Mouse (Mus musculus) stomach, embryonic 16.5 days (tissue): ENCODE measurements around the gene Morc2a. TPM values are rescaled to one million over a fixed set of nuclear protein-coding genes. Genes with fewer than 3 reads are reported as not detected.

Experiments used
- ATAC-seq: fragments of 200-750 bp; cut with Nextera tagmentation; 2 replicates; pipeline ENCODE4 v1.8.0; 2017; ENCODE audit warnings: moderate number of reproducible peaks, moderate TSS enrichment; ENCODE audit not compliant: insufficient read depth, low FRiP score
- H3K27ac ChIP-seq: fragments of 300-500 bp; sonication (generic); 2 replicates; pipeline ENCODE4 v1.5.1; 2014; ENCODE audit warnings: low read length
- H3K27me3 ChIP-seq: fragments of 300-500 bp; sonication (generic); 2 replicates; pipeline ENCODE4 v1.6.1; 2014; ENCODE audit warnings: low read length, control low read depth, mixed read lengths; ENCODE audit not compliant: control insufficient read depth, insufficient read depth
- H3K36me3 ChIP-seq: fragments of 300-500 bp; sonication (generic); 2 replicates; pipeline ENCODE4 v1.6.1; 2014; ENCODE audit warnings: low read length; ENCODE audit not compliant: control insufficient read depth, insufficient read depth
- H3K4me1 ChIP-seq: fragments of 300-500 bp; sonication (generic); 2 replicates; pipeline ENCODE4 v1.6.1; 2014; ENCODE audit warnings: low read length, control low read depth, mixed read lengths; ENCODE audit not compliant: control insufficient read depth, insufficient read depth
- H3K4me2 ChIP-seq: fragments of 300-500 bp; sonication (generic); 2 replicates; pipeline ENCODE4 v1.6.1; 2014; ENCODE audit warnings: low read depth, low read length, mixed read lengths
- H3K4me3 ChIP-seq: fragments of 300-500 bp; sonication (generic); replicated peaks from 2 replicates; pipeline ENCODE4 v1.5.1; 2014; ENCODE audit warnings: mild to moderate bottlenecking, low read length
- H3K9ac ChIP-seq: fragments of 300-500 bp; sonication (generic); 2 replicates; pipeline ENCODE4 v1.6.1; 2014; ENCODE audit warnings: low read length
- H3K9me3 ChIP-seq: fragments of 300-500 bp; sonication (generic); replicated peaks from 2 replicates; pipeline ENCODE4 v1.6.1; 2016; ENCODE audit warnings: low read length, control low read depth; ENCODE audit not compliant: control insufficient read depth
- WGBS: fragments of 180-500 bp; shearing (Covaris S2); extraction: QIAGEN DNeasy Blood & Tissue Kit; methylation state at CpG from one replicate; pipeline ENCODE4 v1.1.7; 2014; 5-methylcytosine and 5-hydroxymethylcytosine counted together
- polyA plus RNA-seq: library from polyadenylated mRNA; unstranded; fragments of >200 nt; fragmentation: Nextera tagmentation; extraction: Ambion mirVana; gene quantifications from 2 replicates; pipeline ENCODE4 v1.2.1, GENCODE M21; 2015

The Morc2a gene
- polyA plus RNA-seq, 1 experiment from 2014 or later, result 25.4 TPM

DNA sequence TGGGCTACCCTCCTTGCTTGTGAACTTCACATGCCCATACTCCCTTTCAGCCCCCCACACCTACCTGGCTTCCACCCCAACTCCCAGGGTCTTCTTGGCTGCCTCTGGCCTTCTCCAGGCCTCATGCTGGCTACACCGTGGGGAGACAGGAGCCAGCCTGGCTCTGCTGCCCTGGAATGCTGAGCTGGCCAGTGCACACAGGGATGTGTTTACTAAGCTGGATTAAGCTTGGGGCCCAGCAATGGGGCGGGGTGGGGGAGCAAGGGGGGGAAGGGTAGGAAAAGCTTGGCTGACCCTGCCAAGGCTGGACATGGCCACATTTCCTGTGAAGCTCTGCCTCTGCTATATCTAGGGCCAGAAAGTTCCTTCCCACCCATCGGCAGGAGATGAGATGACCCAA lies 73.0 kb downstream of the Morc2a start:
- ATAC-seq, result no peak; the same call in 1 of the 2 replicates
- WGBS, result 37% methylated on average over 3 of the region's 3 CpGs
- Histone ChIP-seq H3K9ac (no peak overlapping the region), H3K4me1 (peaks cover 5% of the 10 kb centered on the region; the same call in 1 of the 2 replicates), H3K4me3 (no peak overlapping the region), H3K27me3 (no peaks in the 10 kb centered on the region), H3K27ac (no peak overlapping the region), H3K36me3 (no peaks in the 10 kb centered on the region), H3K9me3 (no peaks in the 10 kb centered on the region), H3K4me2 (no peak overlapping the region)

DNA sequence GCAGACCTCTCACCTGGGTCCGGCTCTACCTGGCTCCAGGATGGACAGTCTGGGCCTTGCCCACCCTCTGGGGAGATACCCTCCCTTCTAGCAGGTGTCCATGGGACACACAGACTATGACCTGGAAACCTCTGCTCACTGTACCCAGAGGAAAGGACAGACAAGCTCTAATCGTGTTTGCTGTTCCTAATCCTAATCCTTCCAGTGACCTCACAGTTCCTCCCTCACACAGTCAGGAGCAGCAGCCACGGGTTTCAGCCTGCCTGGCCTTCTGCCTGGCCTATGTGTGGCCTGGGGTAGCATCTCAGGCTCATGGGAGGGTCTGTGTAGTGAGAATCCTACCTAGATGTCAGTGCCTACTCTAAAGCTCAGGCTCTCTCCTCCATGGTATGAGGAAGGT lies 73.9 kb downstream of the Morc2a start:
- Histone ChIP-seq H3K27me3 (no peaks in the 10 kb centered on the region), H3K4me2 (no peak overlapping the region), H3K4me3 (no peak overlapping the region), H3K9ac (no peak overlapping the region), H3K4me1 (peaks cover 5% of the 10 kb centered on the region; the same call in 1 of the 2 replicates), H3K36me3 (no peaks in the 10 kb centered on the region), H3K9me3 (no peaks in the 10 kb centered on the region), H3K27ac (no peak overlapping the region)
- 48% methylated on average over 3 of the region's 3 CpGs for WGBS
- no peak for ATAC-seq

DNA sequence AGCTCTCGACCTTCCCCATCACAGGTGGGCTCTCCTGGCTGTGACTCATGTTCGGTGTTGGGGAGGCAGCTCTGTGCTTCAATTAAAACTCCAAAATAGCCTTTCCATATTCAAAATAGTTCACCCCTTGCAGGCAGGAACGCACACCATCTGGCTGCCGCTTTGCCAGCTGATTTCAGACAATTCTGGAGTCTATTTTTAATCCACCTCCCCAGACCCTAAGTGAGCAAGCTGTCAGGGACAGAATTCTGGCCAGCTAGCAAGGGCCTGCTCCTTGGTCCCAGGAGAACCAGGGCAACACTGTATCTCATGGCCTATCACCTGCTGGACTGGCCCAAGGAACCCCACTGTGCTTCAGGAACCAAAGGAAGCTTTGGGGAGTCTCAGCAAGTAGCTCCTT lies 74.9 kb downstream of the Morc2a start:
- H3K9ac ChIP-seq, result no peak overlapping the region
- no peak overlapping the region for H3K4me3 ChIP-seq
- no peak for ATAC-seq
- H3K4me2 ChIP-seq, result no peak overlapping the region
- no peak overlapping the region for H3K27ac ChIP-seq
- H3K4me1 ChIP-seq, result peaks cover 5% of the 10 kb centered on the region; the same call in 1 of the 2 replicates
- H3K9me3 ChIP-seq, result no peaks in the 10 kb centered on the region
- no peaks in the 10 kb centered on the region for H3K36me3 ChIP-seq
- 68% methylated on average over 4 of the region's 4 CpGs for WGBS
- H3K27me3 ChIP-seq, result no peaks in the 10 kb centered on the region

DNA sequence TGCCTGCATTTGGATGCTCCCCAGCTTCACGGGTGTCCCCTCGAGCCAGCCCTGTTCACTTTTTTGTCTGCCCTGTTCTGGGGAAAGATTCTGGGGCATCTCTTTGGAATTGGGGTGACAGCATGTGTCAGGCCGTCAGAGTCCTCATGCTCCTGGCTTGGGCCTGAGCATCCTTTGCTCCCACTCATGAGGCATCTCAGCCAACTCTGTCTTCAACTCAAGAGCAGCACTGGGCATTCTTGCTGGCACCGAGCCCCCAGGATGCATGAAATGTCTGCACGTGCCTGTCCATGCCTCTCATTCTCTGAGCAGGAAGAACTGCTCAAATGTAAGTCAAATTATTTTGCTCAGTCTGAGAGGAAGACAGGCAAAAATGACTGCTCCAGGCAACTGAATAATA lies 75.7 kb downstream of the Morc2a start:
- Histone ChIP-seq H3K36me3 (no peaks in the 10 kb centered on the region), H3K27me3 (no peaks in the 10 kb centered on the region), H3K4me3 (no peak overlapping the region), H3K9ac (no peak overlapping the region), H3K9me3 (no peaks in the 10 kb centered on the region), H3K27ac (no peak overlapping the region), H3K4me2 (no peak overlapping the region), H3K4me1 (peaks cover 5% of the 10 kb centered on the region; the same call in 1 of the 2 replicates)
- 70% methylated on average over 5 of the region's 5 CpGs for WGBS
- no peak for ATAC-seq

DNA sequence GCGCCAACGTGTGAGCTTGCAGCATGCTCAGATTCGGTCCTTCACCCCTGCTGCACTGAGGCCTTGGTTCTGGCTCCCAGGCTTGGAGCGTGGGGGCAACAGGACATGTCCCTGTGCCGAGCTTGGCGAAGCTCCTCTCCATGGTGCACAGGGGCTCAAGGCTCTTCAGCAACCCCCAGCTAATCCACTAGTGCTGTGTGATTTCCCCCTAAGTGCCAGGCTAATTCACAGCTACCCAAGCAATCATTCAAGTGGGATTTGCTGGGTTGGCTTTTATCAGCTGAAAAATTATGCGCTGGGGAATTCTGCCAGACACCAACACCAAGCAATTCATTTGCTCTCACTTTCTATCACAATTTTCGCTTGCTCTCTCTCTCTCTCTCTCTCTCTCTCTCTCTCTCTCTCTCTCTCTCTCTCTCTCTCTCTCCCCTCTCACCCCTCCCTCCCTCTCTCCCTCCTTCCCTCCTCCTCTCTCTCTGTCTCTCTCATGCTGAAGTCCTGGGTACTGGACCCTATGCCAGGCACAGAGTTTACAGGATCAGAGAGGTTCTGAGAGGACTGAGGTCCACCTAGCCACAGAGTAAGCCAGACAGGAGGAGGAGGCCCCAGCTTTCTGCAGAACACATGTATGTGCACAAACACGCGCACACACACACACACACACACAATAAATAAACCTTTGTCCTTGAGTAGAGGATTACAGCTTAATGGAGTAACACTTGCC lies 76.5 kb downstream of the Morc2a start:
- Histone ChIP-seq H3K9me3 (no peaks in the 10 kb centered on the region), H3K36me3 (no peaks in the 10 kb centered on the region), H3K4me1 (peaks cover 5% of the 10 kb centered on the region; the same call in 1 of the 2 replicates), H3K27ac (no peak overlapping the region), H3K9ac (no peak overlapping the region), H3K4me3 (no peak overlapping the region), H3K27me3 (no peaks in the 10 kb centered on the region), H3K4me2 (no peak overlapping the region)
- WGBS, result 48% methylated on average over 10 of the region's 10 CpGs
- no peak for ATAC-seq

DNA sequence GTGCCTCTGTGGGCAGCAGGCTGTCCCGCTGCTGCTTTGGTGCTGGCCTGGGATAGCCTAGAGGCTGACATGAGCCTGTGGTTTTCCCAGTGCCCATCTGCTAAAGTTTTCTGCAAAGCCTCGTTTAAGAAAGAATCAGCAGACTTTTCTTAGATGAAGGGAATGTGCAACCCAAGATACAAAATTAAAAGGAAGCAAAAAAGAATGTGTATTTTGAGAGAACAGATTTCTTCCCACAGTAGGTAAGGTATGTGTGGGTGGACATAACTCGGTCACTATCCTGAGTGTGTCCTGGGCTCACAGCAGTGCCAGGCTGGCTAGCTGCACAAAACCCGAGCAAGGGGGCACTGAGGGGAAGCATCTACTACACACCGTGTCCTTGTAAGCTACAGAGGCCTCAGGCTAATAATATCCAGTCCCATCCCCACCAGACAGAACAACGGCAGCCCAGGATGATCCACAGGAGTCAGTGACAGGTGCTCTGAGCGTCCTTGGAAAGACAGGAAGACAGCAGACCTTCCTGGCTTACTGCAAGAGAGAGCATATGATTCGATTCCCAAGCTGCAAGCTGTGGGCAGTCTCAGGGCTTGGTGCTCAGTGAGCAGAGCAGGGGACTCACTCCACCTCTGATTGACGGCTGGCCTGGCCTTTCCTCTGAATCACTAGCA lies 78.6 kb downstream of the Morc2a start:
- Histone ChIP-seq H3K9me3 (no peaks in the 10 kb centered on the region), H3K27ac (no peak overlapping the region), H3K27me3 (no peaks in the 10 kb centered on the region), H3K9ac (no peak overlapping the region), H3K36me3 (no peaks in the 10 kb centered on the region), H3K4me3 (no peak overlapping the region), H3K4me2 (no peak overlapping the region), H3K4me1 (no peaks in the 10 kb centered on the region)
- whole genome bisulfite sequencing, result 73% methylated on average over 9 of the region's 9 CpGs
- ATAC-seq, result no peak

DNA sequence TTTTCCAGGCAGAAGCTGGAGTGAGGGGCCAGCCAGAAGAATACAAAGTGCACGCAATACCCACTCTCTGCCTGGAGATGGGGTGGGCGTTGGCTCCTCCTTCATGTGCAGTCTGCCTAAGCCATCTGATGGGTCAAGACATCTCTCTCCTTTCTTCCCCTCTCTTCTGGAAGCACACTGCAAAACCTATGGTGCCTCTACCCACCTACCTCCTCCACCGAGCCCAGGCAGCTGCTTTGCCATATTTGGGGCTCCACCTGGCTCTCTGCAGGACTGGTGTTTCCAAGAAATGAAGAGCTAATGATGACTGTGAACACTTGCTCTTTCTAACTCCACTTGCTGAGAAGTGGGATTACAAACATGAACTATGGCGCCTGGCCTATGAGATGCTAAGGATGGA lies 82.5 kb downstream of the Morc2a start:
- WGBS, result 82% methylated on average over 4 of the region's 4 CpGs
- H3K9ac ChIP-seq, result no peak overlapping the region
- ATAC-seq, result no peak
- no peak overlapping the region for H3K4me3 ChIP-seq
- H3K27ac ChIP-seq, result no peak overlapping the region
- H3K4me2 ChIP-seq, result no peak overlapping the region
- no peaks in the 10 kb centered on the region for H3K9me3 ChIP-seq
- no peaks in the 10 kb centered on the region for H3K27me3 ChIP-seq
- no peaks in the 10 kb centered on the region for H3K36me3 ChIP-seq
- H3K4me1 ChIP-seq, result no peaks in the 10 kb centered on the region

DNA sequence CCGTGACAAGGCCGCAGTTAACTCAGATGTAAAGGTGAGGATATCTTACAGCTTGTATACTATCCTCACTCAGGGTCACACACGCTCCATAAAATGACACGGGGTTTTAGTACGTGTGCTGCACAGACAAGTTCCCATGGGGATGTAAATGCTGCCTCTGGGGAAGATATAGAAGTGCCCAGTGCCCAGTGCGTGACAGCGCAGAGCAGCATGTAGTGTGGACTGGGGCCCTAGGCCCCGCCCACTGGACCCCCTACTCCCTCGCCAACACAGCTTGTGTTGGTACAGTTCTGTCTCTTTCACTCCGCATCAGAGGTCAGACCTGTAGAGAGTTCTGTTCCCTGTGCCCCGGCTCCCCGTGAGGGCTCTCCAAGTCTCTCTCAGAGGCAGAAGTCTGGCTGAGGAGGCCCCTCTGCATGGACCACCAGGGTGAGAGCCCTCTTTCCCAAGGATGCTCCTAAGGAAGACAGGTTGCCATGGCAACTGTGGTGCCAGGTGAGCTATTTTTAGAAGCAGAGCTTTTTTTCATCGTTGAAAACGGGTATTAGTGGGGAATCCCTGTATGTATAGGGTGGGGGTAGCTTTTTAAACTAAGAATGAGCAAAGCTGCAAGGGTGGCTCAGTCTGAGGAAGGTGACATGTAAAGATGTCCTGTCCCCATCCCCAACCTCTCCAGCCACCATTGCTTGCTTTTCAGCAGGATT lies 85.1 kb downstream of the Morc2a start:
- no peaks in the 10 kb centered on the region for H3K36me3 ChIP-seq
- no peak overlapping the region for H3K9ac ChIP-seq
- H3K4me3 ChIP-seq, result no peak overlapping the region
- no peak for ATAC-seq
- H3K9me3 ChIP-seq, result no peaks in the 10 kb centered on the region
- no peak overlapping the region for H3K27ac ChIP-seq
- no peak overlapping the region for H3K4me2 ChIP-seq
- no peaks in the 10 kb centered on the region for H3K4me1 ChIP-seq
- no peaks in the 10 kb centered on the region for H3K27me3 ChIP-seq
- WGBS, result 72% methylated on average over 14 of the region's 14 CpGs

DNA sequence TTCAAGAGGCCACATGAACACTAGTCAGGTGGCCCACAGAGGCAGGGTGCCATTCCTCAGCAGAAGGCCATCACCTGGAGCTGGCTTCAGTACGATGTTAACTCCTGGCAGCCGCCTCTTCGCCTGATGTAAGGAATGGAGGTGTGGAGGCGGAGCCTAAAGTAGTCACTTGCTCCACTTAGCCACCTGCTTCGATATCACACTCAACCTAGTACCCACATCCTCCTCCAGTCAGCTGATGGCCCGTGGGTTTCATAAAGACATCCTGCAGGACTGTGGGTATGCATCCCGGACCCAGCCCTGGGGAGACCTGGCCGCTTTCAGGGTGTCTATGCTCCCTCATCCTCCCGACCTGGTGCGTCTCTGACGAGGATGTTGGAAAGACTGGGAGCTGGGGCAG lies 86.7 kb downstream of the Morc2a start:
- Histone ChIP-seq H3K4me3 (no peak overlapping the region), H3K27me3 (no peaks in the 10 kb centered on the region), H3K9me3 (no peaks in the 10 kb centered on the region), H3K27ac (no peak overlapping the region), H3K4me2 (no peak overlapping the region), H3K4me1 (no peaks in the 10 kb centered on the region), H3K9ac (no peak overlapping the region), H3K36me3 (no peaks in the 10 kb centered on the region)
- no peak for ATAC-seq
- WGBS, result 77% methylated on average over 11 of the region's 11 CpGs
